Mouse (Mus musculus) liver, postnatal 0 days (tissue): ENCODE results near the gene Mki67.

Source experiments
- CTCF ChIP-seq: sonication (generic); IDR thresholded peaks from 2 replicates; pipeline ENCODE4 v1.5.1; 2016; ENCODE audit warnings: antibody characterized with exemption, low read depth
- EP300 ChIP-seq: IDR thresholded peaks from 2 replicates; pipeline ENCODE4 v1.6.1; 2016; ENCODE audit warnings: antibody characterized with exemption, low read depth, mild to moderate bottlenecking

- TF ChIP-seq EP300 (no peak), CTCF (no peak)
These were observed 20.0 kb downstream of the Mki67 start for GRCm38 (mm10) chr7:135696127-135696526.
